Mouse (Mus musculus): ENCODE results near the gene Grk6.

Grk6 gene

GRCm38 (mm10) chr13:55451785-55452549 is 7.1 kb downstream of the Grk6 start:
- in situ Hi-C loops (cut with MboI; ENCODE audit: unreplicated experiment in 2 of 2), result no loop called here

GRCm38 (mm10) chr13:55462965-55463364 is 18.1 kb downstream of the Grk6 start:
- in situ Hi-C loops (cut with MboI; ENCODE audit: unreplicated experiment in 2 of 2), result no loop called here

GRCm38 (mm10) chr13:55463399-55464026 is 18.6 kb downstream of the Grk6 start:
- in situ Hi-C loops (cut with MboI; ENCODE audit: unreplicated experiment in 2 of 2), result no loop called here

- in situ Hi-C loops (cut with MboI; ENCODE audit: unreplicated experiment in 2 of 2), result no loop called here
These were observed 19.4 kb downstream of the Grk6 start, which contains the start of gene Prr7 for GRCm38 (mm10) chr13:55464027-55464884. Gene Prr7, plus strand, starts transcription at chr13:55464267.

- in situ Hi-C loops (cut with MboI; ENCODE audit: unreplicated experiment in 2 of 2), result loop anchor here (5.0 kb wide), 2 partner anchors 38 to 43 kb away; partner anchors contain the start of gene F12 (in 1 of the 2)
These were observed 20.3 kb downstream of the Grk6 start for GRCm38 (mm10) chr13:55465184-55465583.

- in situ Hi-C loops (cut with MboI; ENCODE audit: unreplicated experiment in 2 of 2), result loop anchor here (5.0 kb wide), 2 partner anchors 39 to 44 kb away; partner anchors contain the start of gene F12 (in 1 of the 2)
These were observed 21.1 kb downstream of the Grk6 start for GRCm38 (mm10) chr13:55465830-55466440.

- in situ Hi-C loops (cut with MboI; ENCODE audit: unreplicated experiment in 2 of 2), result loop anchor here (5.0 kb wide), 2 partner anchors 42 to 47 kb away; partner anchors contain the start of gene F12 (in 1 of the 2)
These were observed 24.1 kb downstream of the Grk6 start for GRCm38 (mm10) chr13:55468851-55469560.

- in situ Hi-C loops (cut with MboI; ENCODE audit: unreplicated experiment in 2 of 2), result no loop called here
These were observed 25.5 kb downstream of the Grk6 start for GRCm38 (mm10) chr13:55470372-55470771.

GRCm38 (mm10) chr13:55471156-55471818 is 26.4 kb downstream of the Grk6 start:
- in situ Hi-C loops (cut with MboI; ENCODE audit: unreplicated experiment in 2 of 2), result no loop called here

GRCm38 (mm10) chr13:55471819-55472131 is 26.9 kb downstream of the Grk6 start:
- in situ Hi-C loops (cut with MboI; ENCODE audit: unreplicated experiment in 2 of 2), result no loop called here

GRCm38 (mm10) chr13:55472132-55473022 is 27.5 kb downstream of the Grk6 start:
- in situ Hi-C loops (cut with MboI; ENCODE audit: unreplicated experiment in 2 of 2), result no loop called here

- in situ Hi-C loops (cut with MboI; ENCODE audit: unreplicated experiment in 2 of 2), result no loop called here
These were observed 28.4 kb downstream of the Grk6 start for GRCm38 (mm10) chr13:55473076-55473831.

- in situ Hi-C loops (cut with MboI; ENCODE audit: unreplicated experiment in 2 of 2), result no loop called here
These were observed 29.1 kb downstream of the Grk6 start for GRCm38 (mm10) chr13:55473961-55474360.

GRCm38 (mm10) chr13:55474621-55475069 is 29.8 kb downstream of the Grk6 start:
- in situ Hi-C loops (cut with MboI; ENCODE audit: unreplicated experiment in 2 of 2), result loop anchor here (5.0 kb wide), 1 partner anchor 38 kb away; the partner anchor contains the start of gene Pdlim7 (in 2 of the 2)

- in situ Hi-C loops (cut with MboI; ENCODE audit: unreplicated experiment in 2 of 2), result loop anchor here (5.0 kb wide), 1 partner anchor 37 kb away; the partner anchor contains the start of gene Pdlim7 (in 2 of the 2)
These were observed 30.9 kb downstream of the Grk6 start for GRCm38 (mm10) chr13:55475750-55476149.

- in situ Hi-C loops (cut with MboI; ENCODE audit: unreplicated experiment in 2 of 2), result loop anchor here (5.0 kb wide), 1 partner anchor 36 kb away; the partner anchor contains the start of gene Pdlim7 (in 2 of the 2)
These were observed 31.4 kb downstream of the Grk6 start for GRCm38 (mm10) chr13:55476256-55476655.

GRCm38 (mm10) chr13:55477492-55477891 is 32.6 kb downstream of the Grk6 start:
- in situ Hi-C loops (cut with MboI; ENCODE audit: unreplicated experiment in 2 of 2), result loop anchor here (5.0 kb wide), 1 partner anchor 35 kb away; the partner anchor contains the start of gene Pdlim7 (in 2 of the 2)
